Mouse (Mus musculus): ENCODE results near the gene Mdm1. TPM values are rescaled to one million over a fixed set of nuclear protein-coding genes. Genes with fewer than 3 reads are reported as not detected.
"Not testable (repeated sequence)": the region's sequence is repeated elsewhere in the genome, so short reads cannot be mapped to it uniquely, and the experiment has no call there.

The Mdm1 gene
- polyA plus RNA-seq, 1 experiment: 3.3 TPM

GRCm38 (mm10) chr10:118172416-118172815 is 30.8 kb downstream of the Mdm1 start:
- H3K4me3 ChIP-seq (ENCODE audit: insufficient read depth, low read depth, low read length): no peak overlapping the region
- WGBS: 53% methylated on average over 8 of the region's 8 CpGs
- no peak overlapping the region for H3K27ac ChIP-seq (ENCODE audit: insufficient read depth, low read depth, low read length)
- H3K27me3 ChIP-seq (replicated peaks; ENCODE audit: control insufficient read depth, insufficient read depth, low read length): no peaks in the 10 kb centered on the region
- no peak for TF ChIP-seq CTCF (conservative IDR thresholded peaks at IDR 0.05; ENCODE audit: insufficient read depth, insufficient read length, low read depth, low read length)
- no peak for TF ChIP-seq POLR2A (IDR thresholded peaks at IDR 0.05; ENCODE audit: low read depth, low read length)
- H3K36me3 ChIP-seq (ENCODE audit: control insufficient read depth, insufficient read depth, low read length): no peaks in the 10 kb centered on the region; the same call in 1 of the 2 replicates
- DNase-seq: no peak
- no peaks in the 10 kb centered on the region for H3K4me1 ChIP-seq (ENCODE audit: control insufficient read depth, insufficient read depth, low read length)

- 95% methylated on average over 3 of the region's 3 CpGs for WGBS
- no peak for DNase-seq
- no peak overlapping the region for H3K4me3 ChIP-seq (ENCODE audit: insufficient read depth, low read depth, low read length)
- no peak for TF ChIP-seq CTCF (conservative IDR thresholded peaks at IDR 0.05; ENCODE audit: insufficient read depth, insufficient read length, low read depth, low read length)
- no peak for TF ChIP-seq POLR2A (IDR thresholded peaks at IDR 0.05; ENCODE audit: low read depth, low read length)
- H3K4me1 ChIP-seq (ENCODE audit: control insufficient read depth, insufficient read depth, low read length): no peaks in the 10 kb centered on the region
- H3K36me3 ChIP-seq (ENCODE audit: control insufficient read depth, insufficient read depth, low read length): no peaks in the 10 kb centered on the region; the same call in 1 of the 2 replicates
- no peaks in the 10 kb centered on the region for H3K27me3 ChIP-seq (replicated peaks; ENCODE audit: control insufficient read depth, insufficient read depth, low read length)
- no peak overlapping the region for H3K27ac ChIP-seq (ENCODE audit: insufficient read depth, low read depth, low read length)
Measured at GRCm38 (mm10) chr10:118172876-118173275, 31.3 kb downstream of the Mdm1 start.

GRCm38 (mm10) chr10:118175542-118175941 is 33.9 kb downstream of the Mdm1 start:
- WGBS: 88% methylated on average over 4 of the region's 4 CpGs
- not testable (repeated sequence) for H3K4me1 ChIP-seq (ENCODE audit: control insufficient read depth, insufficient read depth, low read length); H3K27ac ChIP-seq (ENCODE audit: insufficient read depth, low read depth, low read length); DNase-seq; H3K4me3 ChIP-seq (ENCODE audit: insufficient read depth, low read depth, low read length); H3K27me3 ChIP-seq (replicated peaks; ENCODE audit: control insufficient read depth, insufficient read depth, low read length); H3K36me3 ChIP-seq (ENCODE audit: control insufficient read depth, insufficient read depth, low read length)

GRCm38 (mm10) chr10:118178735-118179151 is 37.1 kb downstream of the Mdm1 start:
- H3K4me3 ChIP-seq (ENCODE audit: insufficient read depth, low read depth, low read length): no peak overlapping the region
- H3K27me3 ChIP-seq (replicated peaks; ENCODE audit: control insufficient read depth, insufficient read depth, low read length): no peaks in the 10 kb centered on the region
- H3K36me3 ChIP-seq (ENCODE audit: control insufficient read depth, insufficient read depth, low read length): no peaks in the 10 kb centered on the region
- H3K27ac ChIP-seq (ENCODE audit: insufficient read depth, low read depth, low read length): no peak overlapping the region
- WGBS: 61% methylated on average over 10 of the region's 10 CpGs
- DNase-seq: no peak
- H3K4me1 ChIP-seq (ENCODE audit: control insufficient read depth, insufficient read depth, low read length): no peaks in the 10 kb centered on the region
- TF ChIP-seq POLR2A (IDR thresholded peaks at IDR 0.05; ENCODE audit: low read depth, low read length): no peak
- TF ChIP-seq CTCF (conservative IDR thresholded peaks at IDR 0.05; ENCODE audit: insufficient read depth, insufficient read length, low read depth, low read length): no peak

- TF ChIP-seq POLR2A (IDR thresholded peaks at IDR 0.05; ENCODE audit: low read depth, low read length) (no peak), CTCF (conservative IDR thresholded peaks at IDR 0.05; ENCODE audit: insufficient read depth, insufficient read length, low read depth, low read length) (no peak)
- H3K36me3 ChIP-seq (ENCODE audit: control insufficient read depth, insufficient read depth, low read length): no peaks in the 10 kb centered on the region
- no peak overlapping the region for H3K27ac ChIP-seq (ENCODE audit: insufficient read depth, low read depth, low read length)
- no peaks in the 10 kb centered on the region for H3K4me1 ChIP-seq (ENCODE audit: control insufficient read depth, insufficient read depth, low read length)
- WGBS: 91% methylated on average over 11 of the region's 11 CpGs
- H3K27me3 ChIP-seq (replicated peaks; ENCODE audit: control insufficient read depth, insufficient read depth, low read length): no peaks in the 10 kb centered on the region
- H3K4me3 ChIP-seq (ENCODE audit: insufficient read depth, low read depth, low read length): no peak overlapping the region
- no peak for DNase-seq
Measured at GRCm38 (mm10) chr10:118179265-118179664, 37.7 kb downstream of the Mdm1 start.

- 23% methylated on average over 3 of the region's 3 CpGs for WGBS
- H3K4me1 ChIP-seq (ENCODE audit: control insufficient read depth, insufficient read depth, low read length); H3K27me3 ChIP-seq (replicated peaks; ENCODE audit: control insufficient read depth, insufficient read depth, low read length); H3K36me3 ChIP-seq (ENCODE audit: control insufficient read depth, insufficient read depth, low read length); H3K27ac ChIP-seq (ENCODE audit: insufficient read depth, low read depth, low read length); H3K4me3 ChIP-seq (ENCODE audit: insufficient read depth, low read depth, low read length); DNase-seq: not testable (repeated sequence)
Measured at GRCm38 (mm10) chr10:118195150-118195549, 53.5 kb downstream of the Mdm1 start.

- no peak for TF ChIP-seq POLR2A (IDR thresholded peaks at IDR 0.05; ENCODE audit: low read depth, low read length)
- TF ChIP-seq CTCF (conservative IDR thresholded peaks at IDR 0.05; ENCODE audit: insufficient read depth, insufficient read length, low read depth, low read length): no peak
Measured at GRCm38 (mm10) chr10:118204642-118205041, 63.0 kb downstream of the Mdm1 start, which contains the start of gene Il22. TSS of gene Il22 (plus strand) at chr10:118204942.

GRCm38 (mm10) chr10:118215719-118216393 is 74.2 kb downstream of the Mdm1 start:
- DNase-seq; H3K27me3 ChIP-seq (replicated peaks; ENCODE audit: control insufficient read depth, insufficient read depth, low read length); H3K27ac ChIP-seq (ENCODE audit: insufficient read depth, low read depth, low read length); H3K36me3 ChIP-seq (ENCODE audit: control insufficient read depth, insufficient read depth, low read length); H3K4me3 ChIP-seq (ENCODE audit: insufficient read depth, low read depth, low read length); H3K4me1 ChIP-seq (ENCODE audit: control insufficient read depth, insufficient read depth, low read length): not testable (repeated sequence)
- 90% methylated on average over 3 of the region's 4 CpGs for WGBS

More at GRCm38 (mm10) chr10:118204642-118205041, 63.0 kb downstream of the Mdm1 start, which contains the start of gene Il22:
- no peak within 1 kb of the TSS for H3K4me3 ChIP-seq (ENCODE audit: insufficient read depth, low read depth, low read length)
- no peaks in the 10 kb centered on the region for H3K27me3 ChIP-seq (replicated peaks; ENCODE audit: control insufficient read depth, insufficient read depth, low read length)
- DNase-seq: no peak
- H3K4me1 ChIP-seq (ENCODE audit: control insufficient read depth, insufficient read depth, low read length): no peaks in the 10 kb centered on the region
- H3K27ac ChIP-seq (ENCODE audit: insufficient read depth, low read depth, low read length): no peak within 1 kb of the TSS
- no peaks in the 10 kb centered on the region for H3K36me3 ChIP-seq (ENCODE audit: control insufficient read depth, insufficient read depth, low read length)
- WGBS: 93% methylated on average over 4 of the region's 4 CpGs

Other genes with a start within 250 kb of the Mdm1 start
- gene Il22, start 63.1 kb downstream of the Mdm1 start, polyA plus RNA-seq (2012; rRNA removed): not detected in 2 replicates
- not detected in 2 replicates for gene Gm32717, start 99.0 kb downstream of the Mdm1 start, polyA plus RNA-seq (2012; rRNA removed)
- not detected in 2 replicates for gene Gm32802, start 116.9 kb downstream of the Mdm1 start, polyA plus RNA-seq (2012; rRNA removed)
- gene Iltifb, start 153.2 kb downstream of the Mdm1 start, polyA plus RNA-seq (2012; rRNA removed): not detected in 2 replicates
- gene Gm9040, start 185.2 kb downstream of the Mdm1 start, polyA plus RNA-seq (2012; rRNA removed): not detected in 2 replicates
- not detected in 2 replicates for gene Gm9044, start 190.6 kb downstream of the Mdm1 start, polyA plus RNA-seq (2012; rRNA removed)
- gene Gm9045, start 196.0 kb downstream of the Mdm1 start, polyA plus RNA-seq (2012; rRNA removed): not detected in 2 replicates
- not detected in 2 replicates for gene Gm9046, start 201.4 kb downstream of the Mdm1 start, polyA plus RNA-seq (2012; rRNA removed)
- not detected in 2 replicates for gene Gm9048, start 206.9 kb downstream of the Mdm1 start, polyA plus RNA-seq (2012; rRNA removed)
- gene Gm9049, start 212.3 kb downstream of the Mdm1 start, polyA plus RNA-seq (2012; rRNA removed): not detected in 2 replicates